ENCODE assay signal across 12 mouse cellular contexts in genomic region chr3:62604973-62605372, GRCm38 (mm10). TPM values are rescaled to one million over a fixed set of nuclear protein-coding genes. Genes with fewer than 3 reads are reported as not detected.
DNase-seq lines count a peak whose midpoint lies in the region; ATAC-seq and TF ChIP-seq lines count a peak whose summit lies in the region.
"Had no signal": no experiment of that assay in that cellular context is flagged by ENCODE, and none has a peak within 500 bp of the region (broad histone marks: within the 10 kb centered on the region; RNA-seq: fewer than 3 reads in every experiment).

Gene Gpr149 (minus strand): TSS chr3:62605140.

- ATAC-seq in lung, embryonic 16.5 days (ENCODE audit: low read depth) = no peak
- no peak for ATAC-seq in forebrain, embryonic 12.5 days (ENCODE audit: low FRiP score)
- ATAC-seq in limb, embryonic 11.5 days (ENCODE audit: insufficient number of reproducible peaks, low FRiP score, low TSS enrichment, low read depth) = no peak

- H3K27ac ChIP-seq in lung, embryonic 16.5 days (ENCODE audit: low read length) = no peak within 1 kb of the TSS
- no peak within 1 kb of the TSS for H3K27ac ChIP-seq in forebrain, embryonic 12.5 days
- H3K27ac ChIP-seq in limb, embryonic 11.5 days (replicated peaks; ENCODE audit: low read depth, low read length) = no peak within 1 kb of the TSS
- H3K27ac ChIP-seq in olfactory bulb, adult 2 months (ENCODE audit: insufficient read depth, low read depth, low read length) = no peak within 1 kb of the TSS
- H3K27ac ChIP-seq: liver, embryonic 15.5 days had no signal

- no peak for TF ChIP-seq CTCF in olfactory bulb, adult 2 months (IDR thresholded peaks at IDR 0.05; ENCODE audit: insufficient read depth, low read depth, low read length)

- H3K4me1 ChIP-seq in lung, embryonic 16.5 days (replicated peaks; ENCODE audit: control insufficient read depth, insufficient read depth, low read length) = no peaks in the 10 kb centered on the region
- H3K4me1 ChIP-seq in forebrain, embryonic 12.5 days = 0 out of 2 replicates have a peak, but pooled peaks cover 8% of the 10 kb centered on the region
- no peaks in the 10 kb centered on the region for H3K4me1 ChIP-seq in limb, embryonic 11.5 days (ENCODE audit: control insufficient read depth, insufficient read depth, low read length)
- peaks cover 9% of the 10 kb centered on the region for H3K4me1 ChIP-seq in olfactory bulb, adult 2 months (ENCODE audit: control insufficient read depth, insufficient read depth, low read length)
- H3K4me1 ChIP-seq: liver, embryonic 15.5 days had no signal

- peak within 1 kb of the TSS; percentile 55 for H3K4me2 ChIP-seq in lung, embryonic 16.5 days (ENCODE audit: low read depth, low read length)
- peak within 1 kb of the TSS; percentile 79 for H3K4me2 ChIP-seq in forebrain, embryonic 12.5 days
- H3K4me2 ChIP-seq in limb, embryonic 11.5 days (ENCODE audit: low read depth, severe bottlenecking) = peak within 1 kb of the TSS; percentile 71

- H3K9me3 ChIP-seq in lung, embryonic 16.5 days (ENCODE audit: control insufficient read depth, low read length) = no peaks in the 10 kb centered on the region
- no peaks in the 10 kb centered on the region for H3K9me3 ChIP-seq in forebrain, embryonic 12.5 days
- no peaks in the 10 kb centered on the region for H3K9me3 ChIP-seq in limb, embryonic 11.5 days (ENCODE audit: control insufficient read depth, low read length)
- H3K9me3 ChIP-seq: liver, embryonic 15.5 days had no signal

- peaks cover 2% of the 10 kb centered on the region; the same call in 1 of the 2 replicates for H3K27me3 ChIP-seq in lung, embryonic 16.5 days (ENCODE audit: control insufficient read depth, insufficient read depth, low read depth, low read length)
- peaks cover 14% of the 10 kb centered on the region; the same call in 1 of the 2 replicates for H3K27me3 ChIP-seq in forebrain, embryonic 12.5 days
- peaks cover 14% of the 10 kb centered on the region; the same call in 1 of the 2 replicates for H3K27me3 ChIP-seq in limb, embryonic 11.5 days (ENCODE audit: control insufficient read depth, insufficient read depth, low read length)

- H3K36me3 ChIP-seq in lung, embryonic 16.5 days (ENCODE audit: control insufficient read depth, insufficient read depth, low read length) = no peaks in the 10 kb centered on the region
- H3K36me3 ChIP-seq in forebrain, embryonic 12.5 days (replicated peaks) = no peaks in the 10 kb centered on the region
- no peaks in the 10 kb centered on the region for H3K36me3 ChIP-seq in limb, embryonic 11.5 days (ENCODE audit: control insufficient read depth, insufficient read depth, low read length)
- H3K36me3 ChIP-seq: liver, embryonic 15.5 days had no signal

- 64% methylated on average over 1 of the region's 1 CpGs for WGBS in lung, embryonic 16.5 days
- WGBS in forebrain, embryonic 12.5 days = 87% methylated on average over 1 of the region's 1 CpGs
- 77% methylated on average over 1 of the region's 1 CpGs for WGBS in limb, embryonic 11.5 days
- WGBS in olfactory bulb, adult 2 months = 56% methylated on average over 1 of the region's 1 CpGs

- no peak for DNase-seq in lung, postnatal 36 days
- no peak for DNase-seq in limb, embryonic 11.5 days (ENCODE audit: low spot score)
- no peak for DNase-seq in yolk sac, embryonic 10.5 days (ENCODE audit: low spot score)
- DNase-seq in kidney, adult 18-20 months = no peak
- DNase-seq in ovary, adult 18-20 months (ENCODE audit: low spot score) = no peak
- DNase-seq: cerebellum, adult 11 months; gastrocnemius, postnatal 36 days; right cerebral cortex, postnatal 25 days had no signal

- no peak for TF ChIP-seq POLR2A in olfactory bulb, adult 2 months (IDR thresholded peaks at IDR 0.05; ENCODE audit: insufficient read depth, low read depth, low read length)

- no peak within 1 kb of the TSS for H3K9ac ChIP-seq in lung, embryonic 16.5 days (ENCODE audit: low read length)
- H3K9ac ChIP-seq in forebrain, embryonic 12.5 days = peak within 1 kb of the TSS; percentile 42; the same call in 1 of the 2 replicates
- H3K9ac ChIP-seq in limb, embryonic 11.5 days (ENCODE audit: low read length) = no peak within 1 kb of the TSS
- H3K9ac ChIP-seq: liver, embryonic 15.5 days had no signal

- H3K4me3 ChIP-seq in lung, embryonic 16.5 days (ENCODE audit: low read length) = no peak within 1 kb of the TSS; the same call in 1 of the 2 replicates
- peak within 1 kb of the TSS; percentile 48 for H3K4me3 ChIP-seq in forebrain, embryonic 12.5 days (replicated peaks)
- H3K4me3 ChIP-seq in limb, embryonic 11.5 days (ENCODE audit: low read depth, low read length) = peak within 1 kb of the TSS; percentile 27; the same call in 1 of the 2 replicates
- peak within 1 kb of the TSS; percentile 55 for H3K4me3 ChIP-seq in olfactory bulb, adult 2 months (ENCODE audit: insufficient read depth, low read depth, low read length)
- H3K4me3 ChIP-seq: liver, embryonic 15.5 days had no signal

RNA-seq across cellular contexts. Expression of gene Gpr149, which starts in this region (rescaled TPM):
- polyA plus RNA-seq in lung, embryonic 16.5 days (2015; fragmentation: Nextera tagmentation; extraction: Ambion mirVana) = 0.13 TPM in 1 of 2 replicates, not detected in the other
- 1.1 and 1.3 TPM in 2 replicates for polyA plus RNA-seq in forebrain, embryonic 12.5 days (2016; fragmentation: Nextera tagmentation; extraction: Ambion mirVana)
- polyA plus RNA-seq in limb, embryonic 11.5 days (2014; fragmentation: Nextera tagmentation; extraction: Ambion mirVana) = not detected in 2 replicates
- polyA plus RNA-seq in olfactory bulb, adult 2 months (2012; ENCODE audit: insufficient read depth, insufficient read length, low replicate concordance, missing spikeins) = not detected in 2 replicates
- polyA plus RNA-seq: liver, embryonic 15.5 days had no signal
